Mouse (Mus musculus) hindbrain, embryonic 12.5 days (tissue): ENCODE results near the gene D17H6S53E. TPM values are rescaled to one million over a fixed set of nuclear protein-coding genes. Genes with fewer than 3 reads are reported as not detected.
"Not testable (repeated sequence)": the region's sequence is repeated elsewhere in the genome, so short reads cannot be mapped to it uniquely, and the experiment has no call there.

Source experiments
- ATAC-seq: fragments of 200-750 bp; cut with Nextera tagmentation; 2 replicates; pipeline ENCODE4 v1.8.0; 2017; ENCODE audit warnings: moderate TSS enrichment; ENCODE audit not compliant: low FRiP score
- H3K27ac ChIP-seq: fragments of 300-500 bp; sonication (generic); 2 replicates; pipeline ENCODE4 v1.5.1; 2016; ENCODE audit warnings: mild to moderate bottlenecking
- H3K27me3 ChIP-seq: fragments of 300-500 bp; sonication (generic); 2 replicates; pipeline ENCODE4 v1.6.1; 2016; ENCODE audit warnings: mild to moderate bottlenecking
- H3K36me3 ChIP-seq: fragments of 300-500 bp; sonication (generic); 2 replicates; pipeline ENCODE4 v1.6.1; 2016; ENCODE audit warnings: mild to moderate bottlenecking
- H3K4me1 ChIP-seq: fragments of 300-500 bp; sonication (generic); 2 replicates; pipeline ENCODE4 v1.6.1; 2016
- H3K4me2 ChIP-seq: fragments of 300-500 bp; sonication (generic); replicated peaks from 2 replicates; pipeline ENCODE4 v1.6.1; 2016; ENCODE audit warnings: mild to moderate bottlenecking
- H3K4me3 ChIP-seq: fragments of 300-500 bp; sonication (generic); 2 replicates; pipeline ENCODE4 v1.5.1; 2016; ENCODE audit warnings: mild to moderate bottlenecking
- H3K9ac ChIP-seq: fragments of 300-500 bp; sonication (generic); 2 replicates; pipeline ENCODE4 v1.6.1; 2016; ENCODE audit warnings: mild to moderate bottlenecking, moderate library complexity
- H3K9me3 ChIP-seq: fragments of 300-500 bp; sonication (generic); replicated peaks from 2 replicates; pipeline ENCODE4 v1.6.1; 2016; ENCODE audit warnings: mild to moderate bottlenecking
- WGBS: fragments of 180-500 bp; shearing (Covaris S2); methylation state at CpG from one replicate; pipeline ENCODE4 v1.1.7; 2016; 5-methylcytosine and 5-hydroxymethylcytosine counted together
- polyA plus RNA-seq: library from polyadenylated mRNA; unstranded; fragments of >200 nt; fragmentation: Nextera tagmentation; extraction: Ambion mirVana; gene quantifications from 2 replicates; pipeline ENCODE4 v1.2.1, GENCODE M21; 2016

Gene D17H6S53E
- polyA plus RNA-seq, 1 experiment from 2014 or later, result 7.3 TPM

DNA sequence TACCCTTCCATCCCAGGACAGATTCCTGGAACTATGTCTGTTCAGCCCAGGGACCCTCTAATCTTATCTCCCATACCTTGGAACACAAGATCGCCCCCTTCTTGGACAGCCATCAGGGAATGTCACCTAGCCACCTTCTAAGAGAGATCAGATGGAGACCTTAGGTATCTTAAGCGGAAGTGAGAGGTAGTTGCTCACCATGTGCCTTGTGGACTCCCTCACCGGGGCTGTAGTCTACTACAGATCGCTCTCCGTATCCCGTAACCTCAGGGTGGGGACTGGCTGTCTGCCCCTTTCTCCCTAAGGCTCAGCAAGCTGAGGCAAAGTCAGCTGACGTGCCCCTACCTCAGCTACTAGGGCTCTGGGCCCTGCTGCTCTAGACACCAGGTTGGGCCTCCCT lies 22.1 kb upstream of the D17H6S53E start:
- Histone ChIP-seq H3K4me1 (peaks cover 4% of the 10 kb centered on the region; the same call in 1 of the 2 replicates), H3K9me3 (no peaks in the 10 kb centered on the region), H3K36me3 (peaks cover 50% of the 10 kb centered on the region), H3K4me3 (no peak overlapping the region), H3K9ac (no peak overlapping the region), H3K4me2 (no peak overlapping the region), H3K27ac (no peak overlapping the region), H3K27me3 (no peaks in the 10 kb centered on the region)
- 92% methylated on average over 7 of the region's 7 CpGs for WGBS
- no peak for ATAC-seq

DNA sequence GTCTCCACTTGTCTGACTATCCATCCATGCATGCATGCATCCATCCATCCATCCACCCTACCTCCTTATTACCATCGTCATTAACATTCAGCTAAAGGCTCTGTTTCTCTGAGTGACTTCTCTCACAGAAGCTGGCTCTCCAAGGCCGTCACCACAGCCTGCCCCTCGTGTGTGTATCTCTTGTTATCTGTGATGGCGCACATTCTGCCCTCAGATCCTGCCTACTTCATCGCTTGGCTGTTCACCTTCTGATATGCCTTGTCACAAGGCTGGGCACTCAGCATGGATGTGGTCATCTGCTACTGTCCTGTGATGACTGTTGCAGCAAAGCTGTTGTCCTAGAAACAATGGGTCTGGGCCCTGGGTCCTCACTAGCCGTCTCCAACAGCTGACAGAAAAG lies 21.4 kb upstream of the D17H6S53E start:
- peaks cover 4% of the 10 kb centered on the region; the same call in 1 of the 2 replicates for H3K4me1 ChIP-seq
- H3K4me3 ChIP-seq, result no peak overlapping the region
- H3K27ac ChIP-seq, result no peak overlapping the region
- 78% methylated on average over 6 of the region's 6 CpGs for WGBS
- H3K36me3 ChIP-seq, result peaks cover 43% of the 10 kb centered on the region
- H3K27me3 ChIP-seq, result no peaks in the 10 kb centered on the region
- no peak overlapping the region for H3K4me2 ChIP-seq
- no peaks in the 10 kb centered on the region for H3K9me3 ChIP-seq
- no peak overlapping the region for H3K9ac ChIP-seq
- no peak for ATAC-seq

GRCm38 (mm10) chr17:35105740-35106389 lies 20.3 kb upstream of the D17H6S53E start:
- 26% methylated on average over 13 of the region's 13 CpGs for WGBS
- no peak for ATAC-seq

GRCm38 (mm10) chr17:35106522-35106921 lies 19.7 kb upstream of the D17H6S53E start:
- no peaks in the 10 kb centered on the region for H3K27me3 ChIP-seq
- no peaks in the 10 kb centered on the region for H3K9me3 ChIP-seq
- H3K4me3 ChIP-seq, result no peak overlapping the region
- H3K4me2 ChIP-seq, result no peak overlapping the region
- H3K9ac ChIP-seq, result no peak overlapping the region; the same call in 1 of the 2 replicates
- ATAC-seq, result no peak
- H3K4me1 ChIP-seq, result peaks cover 4% of the 10 kb centered on the region; the same call in 1 of the 2 replicates
- no peak overlapping the region for H3K27ac ChIP-seq
- H3K36me3 ChIP-seq, result peaks cover 25% of the 10 kb centered on the region
- WGBS, result 62% methylated on average over 3 of the region's 3 CpGs

More at GRCm38 (mm10) chr17:35105740-35106389, 20.3 kb upstream of the D17H6S53E start:
- peak overlapping the region; percentile 37 for H3K4me2 ChIP-seq
- peaks cover 32% of the 10 kb centered on the region for H3K36me3 ChIP-seq
- H3K27me3 ChIP-seq, result no peaks in the 10 kb centered on the region
- no peak overlapping the region for H3K4me3 ChIP-seq
- peak overlapping the region; percentile 51 for H3K9ac ChIP-seq
- no peak overlapping the region for H3K27ac ChIP-seq
- peaks cover 4% of the 10 kb centered on the region; the same call in 1 of the 2 replicates for H3K4me1 ChIP-seq
- H3K9me3 ChIP-seq, result no peaks in the 10 kb centered on the region

DNA sequence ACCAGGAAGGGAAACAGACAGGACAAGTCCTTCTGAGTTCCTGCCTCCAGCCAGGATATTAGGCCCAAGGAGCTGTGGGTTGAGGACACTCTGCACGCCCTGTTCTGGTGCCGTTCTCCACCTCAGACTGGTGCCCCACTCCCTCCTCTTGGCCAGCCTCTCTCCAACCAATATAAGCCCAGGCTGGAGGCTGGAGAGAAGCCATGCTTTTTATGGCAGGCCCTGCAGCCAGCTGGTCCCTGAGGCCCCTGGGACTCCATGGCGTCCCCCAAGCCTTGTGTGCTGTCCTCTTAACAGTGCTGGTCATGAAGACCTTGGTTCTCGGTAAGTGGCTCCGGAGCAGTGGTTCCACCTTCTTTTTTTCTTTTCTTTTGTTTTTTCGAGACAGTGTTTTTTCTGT lies 18.1 kb upstream of the D17H6S53E start, which contains the start of gene Ly6g5c:
Gene Ly6g5c (plus strand): TSS at position 183 of the 400 bp plus-strand sequence.
- WGBS, result 82% methylated on average over 6 of the region's 6 CpGs
- Histone ChIP-seq H3K9me3 (no peaks in the 10 kb centered on the region), H3K4me3 (no peak within 1 kb of the TSS), H3K27ac (no peak within 1 kb of the TSS), H3K4me1 (peaks cover 4% of the 10 kb centered on the region; the same call in 1 of the 2 replicates), H3K27me3 (no peaks in the 10 kb centered on the region), H3K4me2 (no peak within 1 kb of the TSS), H3K36me3 (peaks cover 9% of the 10 kb centered on the region), H3K9ac (no peak within 1 kb of the TSS)
- no peak for ATAC-seq

GRCm38 (mm10) chr17:35111774-35112173 lies 14.4 kb upstream of the D17H6S53E start:
- Histone ChIP-seq H3K36me3 (peaks cover 26% of the 10 kb centered on the region), H3K9ac (no peak overlapping the region), H3K27me3 (no peaks in the 10 kb centered on the region), H3K27ac (no peak overlapping the region), H3K4me1 (no peaks in the 10 kb centered on the region), H3K9me3 (no peaks in the 10 kb centered on the region), H3K4me3 (no peak overlapping the region), H3K4me2 (no peak overlapping the region)
- 67% methylated on average over 9 of the region's 9 CpGs for WGBS
- ATAC-seq, result no peak

GRCm38 (mm10) chr17:35115046-35116019 lies 10.8 kb upstream of the D17H6S53E start, which contains the start of gene Ly6g5b:
TSS of gene Ly6g5b (minus strand) at chr17:35115428.
- Histone ChIP-seq H3K27ac (no peak within 1 kb of the TSS), H3K4me3 (no peak within 1 kb of the TSS), H3K9me3 (no peaks in the 10 kb centered on the region), H3K36me3 (peaks cover 47% of the 10 kb centered on the region), H3K27me3 (no peaks in the 10 kb centered on the region), H3K4me2 (no peak within 1 kb of the TSS), H3K9ac (no peak within 1 kb of the TSS), H3K4me1 (peaks cover 7% of the 10 kb centered on the region)
- no peak for ATAC-seq
- 86% methylated on average over 8 of the region's 8 CpGs for WGBS

DNA sequence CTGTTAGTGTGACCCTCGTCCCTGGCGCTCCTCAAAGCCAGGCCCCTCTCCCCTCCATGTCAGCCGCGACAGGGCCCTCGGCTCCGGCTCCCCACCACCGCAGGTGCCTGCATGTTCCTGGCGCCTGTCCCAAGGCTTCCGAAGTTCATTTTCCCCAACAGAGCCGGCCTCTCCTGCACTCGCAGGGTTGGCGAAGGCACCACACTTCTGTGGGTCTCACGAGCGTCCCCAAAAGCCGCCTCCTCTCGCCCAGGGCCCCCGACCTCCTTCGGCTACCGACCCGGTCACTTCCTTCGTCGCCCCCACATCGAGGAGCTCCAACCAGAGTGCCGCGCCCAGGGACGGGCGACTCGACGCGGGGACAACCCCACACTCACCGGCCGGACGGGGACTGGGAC lies 5.4 kb upstream of the D17H6S53E start:
- H3K4me2 ChIP-seq, result peak overlapping the region; percentile 97
- H3K4me1 ChIP-seq, result peaks cover 22% of the 10 kb centered on the region
- no peaks in the 10 kb centered on the region for H3K9me3 ChIP-seq
- ATAC-seq, result no peak
- peaks cover 43% of the 10 kb centered on the region for H3K36me3 ChIP-seq
- H3K9ac ChIP-seq, result peak overlapping the region; percentile 88
- H3K27ac ChIP-seq, result peak overlapping the region; percentile 64
- peak overlapping the region; percentile 74 for H3K4me3 ChIP-seq
- no peaks in the 10 kb centered on the region for H3K27me3 ChIP-seq
- WGBS, result under 1% methylated on average over 33 of the region's 33 CpGs

- peak within 1 kb of the TSS; percentile 97 for H3K4me2 ChIP-seq
These were observed 4.9 kb upstream of the D17H6S53E start, which contains the start of gene Gpank1 for GRCm38 (mm10) chr17:35121143-35121799. TSS of gene Gpank1 (plus strand) at chr17:35121455.

GRCm38 (mm10) chr17:35121871-35122303 lies 4.3 kb upstream of the D17H6S53E start, which contains the start of gene Csnk2b:
TSS of gene Csnk2b (minus strand) at chr17:35122053.
- peaks cover 34% of the 10 kb centered on the region for H3K36me3 ChIP-seq
- H3K27me3 ChIP-seq, result no peaks in the 10 kb centered on the region
- H3K9me3 ChIP-seq, result no peaks in the 10 kb centered on the region
- ATAC-seq, result peak; percentile 17; the same call in 1 of the 2 replicates
- H3K4me2 ChIP-seq, result peak within 1 kb of the TSS; percentile 97
- H3K4me3 ChIP-seq, result peak within 1 kb of the TSS; percentile 74
- H3K9ac ChIP-seq, result peak within 1 kb of the TSS; percentile 88
- under 1% methylated on average over 19 of the region's 19 CpGs for WGBS
- peak within 1 kb of the TSS; percentile 91 for H3K27ac ChIP-seq
- peaks cover 30% of the 10 kb centered on the region for H3K4me1 ChIP-seq

More at GRCm38 (mm10) chr17:35121143-35121799, 4.9 kb upstream of the D17H6S53E start, which contains the start of gene Gpank1:
- Histone ChIP-seq H3K9me3 (no peaks in the 10 kb centered on the region), H3K36me3 (peaks cover 38% of the 10 kb centered on the region), H3K9ac (peak within 1 kb of the TSS; percentile 88), H3K27me3 (no peaks in the 10 kb centered on the region), H3K4me1 (peaks cover 25% of the 10 kb centered on the region), H3K4me3 (peak within 1 kb of the TSS; percentile 74), H3K27ac (peak within 1 kb of the TSS; percentile 91)
- ATAC-seq, result peak; percentile 94
- whole genome bisulfite sequencing, result under 1% methylated on average over 50 of the region's 50 CpGs

- Histone ChIP-seq H3K4me1 (peaks cover 40% of the 10 kb centered on the region), H3K36me3 (peaks cover 27% of the 10 kb centered on the region)
- not testable (repeated sequence) for H3K27ac ChIP-seq, H3K4me2 ChIP-seq, H3K9ac ChIP-seq, H3K27me3 ChIP-seq, H3K9me3 ChIP-seq, ATAC-seq, H3K4me3 ChIP-seq
- WGBS, result 92% methylated on average over 9 of the region's 9 CpGs
These were observed 2.9 kb upstream of the D17H6S53E start for GRCm38 (mm10) chr17:35123287-35123686.
